Mouse (Mus musculus): ENCODE results near the gene Zfp526. TPM values are rescaled to one million over a fixed set of nuclear protein-coding genes. Genes with fewer than 3 reads are reported as not detected.

The Zfp526 gene
- 10 to 100 TPM in 1 of 2 experiments, 1 to 10 TPM in 1; 8.4 to 10.2 TPM for total RNA-seq (2021)
- long read RNA-seq, experiment 1, partial matches to known transcripts: 0 of 1 reads
- long read RNA-seq, experiment 1, other reads (novel, unspliced or antisense): 0 of 1 reads
- long read RNA-seq, experiment 2, partial matches to known transcripts: 0 of 1 reads
- long read RNA-seq, experiment 2, other reads (novel, unspliced or antisense): 1 of 1 reads

DNA sequence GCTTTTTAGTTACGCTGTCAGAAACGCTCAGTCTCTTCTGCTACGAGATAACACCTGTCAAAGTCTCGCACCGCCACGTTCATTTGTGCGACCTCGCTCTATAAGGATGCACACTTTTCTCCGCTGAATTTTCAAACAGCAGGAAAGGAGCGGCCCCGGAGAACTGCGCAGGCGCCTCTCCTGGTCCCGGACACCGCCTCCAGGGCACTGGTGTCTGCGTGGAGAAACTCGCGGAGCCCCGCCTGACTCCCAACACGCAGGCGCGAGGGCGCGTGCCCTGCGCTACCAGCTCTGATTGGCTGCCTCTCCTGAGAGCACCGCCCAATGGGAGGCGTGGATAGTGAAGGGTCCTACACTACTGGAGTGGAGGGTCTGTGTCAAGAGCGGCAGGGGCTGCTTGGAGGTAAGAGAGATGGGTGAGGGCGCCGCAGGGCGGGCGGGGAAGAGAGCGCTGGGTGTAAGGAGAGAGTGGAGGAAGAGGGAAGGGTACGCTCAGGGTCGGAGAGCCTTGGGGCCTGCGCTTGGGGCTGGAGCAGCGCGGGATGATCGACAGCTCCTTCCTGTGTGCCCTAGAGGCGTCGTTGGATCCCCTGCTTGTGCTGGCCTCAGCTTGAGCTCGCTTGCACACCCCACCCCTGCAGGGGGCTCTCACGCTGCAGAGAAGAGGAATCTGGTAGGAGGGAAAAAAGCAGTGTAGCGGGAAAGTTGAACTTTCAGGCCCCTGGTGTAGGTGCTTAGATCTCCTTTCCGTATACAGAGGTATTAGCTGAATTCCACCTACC, at the start of gene Zfp526:
TSS of gene Zfp526 (plus strand) at position 324 of the 782 bp plus-strand sequence.
- DNase-seq (ENCODE audit: low spot score in 2 of 2): peak; percentile 93 to 94

GRCm38 (mm10) chr7:25172669-25173068, 48.6 kb upstream of the Zfp526 start:
- DNase-seq (ENCODE audit: low spot score in 2 of 2): no peak

DNA sequence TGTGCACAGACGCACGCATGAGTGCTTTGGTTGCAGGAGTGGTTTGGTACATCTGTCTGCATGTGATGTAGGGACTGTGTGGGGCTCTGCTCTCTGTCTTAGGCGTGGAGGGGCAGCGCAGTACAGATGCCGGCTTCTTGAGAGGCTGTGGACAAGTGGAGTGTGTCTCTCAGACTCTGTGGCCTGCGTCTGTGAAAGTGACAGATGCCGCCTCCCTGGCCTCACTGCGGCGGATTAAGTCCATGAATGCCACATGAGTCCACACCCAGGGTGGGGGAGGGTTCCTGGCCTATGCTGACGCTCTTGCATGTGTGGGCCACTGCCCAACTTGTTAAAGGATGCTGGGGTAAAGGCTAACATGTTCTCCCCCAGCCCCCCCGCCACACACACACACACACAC, 46.9 kb upstream of the Zfp526 start:
- DNase-seq (ENCODE audit: low spot score in 2 of 2): no peak

DNA sequence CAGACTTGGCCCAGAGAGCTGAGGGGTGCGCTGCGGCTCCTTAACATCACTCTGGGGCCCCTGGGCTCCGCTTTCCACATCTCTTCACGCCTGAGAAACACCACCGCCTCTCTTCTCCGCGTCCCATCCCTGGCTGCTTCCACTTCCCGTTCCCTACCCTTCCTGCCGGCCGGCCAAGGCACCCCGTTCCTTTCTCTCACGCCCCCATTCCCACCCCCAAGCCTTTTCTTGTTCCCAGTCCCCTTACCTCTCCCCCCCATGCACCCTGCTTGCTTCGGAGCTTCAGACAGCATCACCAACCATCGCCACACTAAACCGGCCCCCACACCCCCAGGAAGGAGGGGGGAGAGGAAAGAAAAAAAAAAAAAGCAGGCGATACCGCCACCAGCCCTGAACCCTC, 42.9 kb upstream of the Zfp526 start:
- no peak for DNase-seq (ENCODE audit: low spot score in 2 of 2)

DNA sequence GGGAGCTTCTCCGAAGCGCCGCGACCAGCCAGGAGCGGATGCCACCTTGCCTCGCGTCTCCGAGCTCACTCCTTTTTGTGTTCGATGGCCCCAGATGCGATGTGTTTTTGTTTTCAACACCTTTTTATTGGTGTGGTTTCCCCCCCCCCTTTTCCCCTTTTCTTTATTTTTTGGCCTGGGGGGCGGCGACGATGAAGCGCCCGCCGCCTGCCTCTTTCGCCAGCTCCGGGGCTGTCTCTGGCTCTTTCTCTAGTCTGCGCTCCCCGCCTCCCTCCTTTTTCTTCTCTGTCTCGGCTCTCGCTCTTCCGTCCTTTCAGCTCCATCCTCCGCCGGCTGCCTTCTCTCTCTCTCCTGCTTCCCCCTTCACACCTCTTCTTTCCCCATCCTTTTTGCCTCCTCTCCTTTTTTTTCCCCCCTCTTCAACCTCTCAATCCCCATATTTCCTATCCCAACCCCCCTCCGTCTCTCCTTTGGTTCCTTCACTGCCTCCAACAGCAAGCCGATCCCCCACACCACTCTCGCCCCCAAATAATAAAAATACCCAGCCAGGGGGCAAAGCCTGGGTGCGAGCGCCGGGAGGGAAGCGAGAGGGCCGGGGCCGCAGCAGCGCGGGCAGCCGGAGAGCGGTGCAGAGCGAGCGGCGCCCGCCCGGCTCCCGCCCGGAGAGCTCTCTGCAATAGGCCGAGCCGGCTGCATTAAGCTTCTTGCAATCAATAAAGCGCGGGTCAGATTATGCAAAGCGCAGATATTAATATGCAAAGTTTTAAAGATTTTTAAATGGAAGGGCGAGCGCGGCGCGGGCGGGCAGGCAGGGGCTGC, 42.2 kb upstream of the Zfp526 start:
- DNase-seq (ENCODE audit: low spot score in 2 of 2): no peak

GRCm38 (mm10) chr7:25179606-25180161, 41.5 kb upstream of the Zfp526 start, which contains the start of gene Pou2f2:
Gene Pou2f2, minus strand, starts transcription at chr7:25179726.
- peak; percentile 56 to 62 for DNase-seq (ENCODE audit: low spot score in 2 of 2)

- no peak for DNase-seq (ENCODE audit: low spot score in 2 of 2)
These were observed 40.7 kb upstream of the Zfp526 start for GRCm38 (mm10) chr7:25180512-25180911.

GRCm38 (mm10) chr7:25181331-25181790, 39.9 kb upstream of the Zfp526 start:
- DNase-seq (ENCODE audit: low spot score in 2 of 2): peak; percentile 22 to 41

GRCm38 (mm10) chr7:25181814-25182213, 39.4 kb upstream of the Zfp526 start:
- DNase-seq (ENCODE audit: low spot score in 2 of 2): no peak

GRCm38 (mm10) chr7:25184091-25184490, 37.1 kb upstream of the Zfp526 start:
- DNase-seq (ENCODE audit: low spot score in 2 of 2): no peak

DNA sequence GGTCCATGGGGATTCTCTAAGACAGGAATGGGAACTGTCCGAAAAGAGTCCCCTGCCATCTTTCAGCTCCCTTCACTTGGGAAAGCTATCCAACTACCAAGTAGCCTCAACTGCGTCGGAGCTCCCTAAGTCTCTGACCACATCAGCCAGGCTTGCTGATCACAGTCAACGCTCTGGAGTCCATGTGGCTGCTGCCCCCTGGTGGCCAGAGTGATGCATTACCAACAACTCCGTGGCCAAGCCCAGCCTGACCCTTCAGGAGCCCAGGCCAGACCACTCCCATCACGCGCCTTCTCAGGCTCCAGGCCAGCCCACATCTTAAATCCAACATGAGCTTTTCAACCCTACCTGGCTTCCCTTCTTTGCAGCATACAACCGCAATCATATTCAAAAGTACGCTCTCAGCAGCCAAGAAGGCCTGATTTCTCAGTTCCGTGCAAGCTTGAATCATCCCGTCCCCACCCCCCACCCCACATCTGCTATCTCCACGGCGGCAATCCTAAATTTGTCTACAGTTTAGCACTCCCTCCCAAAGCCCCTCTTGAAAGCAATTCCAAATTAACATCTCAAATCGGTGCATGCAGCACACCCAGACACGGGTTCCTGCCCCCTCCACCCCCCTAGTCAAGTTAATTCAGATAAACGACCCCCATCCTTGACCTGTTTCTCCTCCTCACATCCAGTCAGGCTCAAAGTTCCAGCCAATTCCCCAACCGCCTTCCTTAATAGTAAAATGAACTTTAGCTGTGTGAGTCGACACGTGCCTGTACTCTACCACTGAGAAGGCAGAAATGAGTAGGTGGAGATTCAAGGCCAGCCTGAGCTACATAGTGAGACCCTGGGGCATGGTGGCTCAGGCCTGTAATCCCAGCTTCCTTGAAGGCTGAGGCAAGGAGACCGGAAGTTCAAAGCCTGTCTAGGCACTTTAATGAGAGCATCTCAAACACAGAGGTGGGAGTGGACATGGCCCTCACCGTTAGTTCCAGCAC, 33.3 kb upstream of the Zfp526 start:
- DNase-seq (ENCODE audit: low spot score in 2 of 2): peak; percentile 86 to 89

DNA sequence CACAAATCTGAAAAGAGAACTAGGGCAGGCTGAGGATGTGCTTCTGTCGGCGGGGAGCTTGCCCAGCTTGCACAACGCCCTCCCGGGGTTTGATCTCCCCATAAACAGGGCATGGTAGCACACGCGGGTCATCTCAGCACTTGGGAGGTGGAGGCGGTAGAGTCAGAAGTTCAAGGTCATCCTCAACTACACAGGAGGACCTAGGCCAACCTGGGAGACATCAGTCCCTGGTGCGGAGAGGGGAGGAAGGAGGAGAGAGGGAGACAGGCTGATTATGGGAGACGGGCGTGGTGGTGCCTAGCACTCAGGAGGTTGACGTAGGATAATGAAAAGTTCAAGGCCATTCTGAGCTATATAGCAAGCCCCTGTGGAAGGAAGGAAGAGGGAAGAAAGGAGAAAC, 30.4 kb upstream of the Zfp526 start:
- no peak for DNase-seq (ENCODE audit: low spot score in 2 of 2)

GRCm38 (mm10) chr7:25192110-25192509, 29.1 kb upstream of the Zfp526 start:
- DNase-seq (ENCODE audit: low spot score in 2 of 2): no peak

DNA sequence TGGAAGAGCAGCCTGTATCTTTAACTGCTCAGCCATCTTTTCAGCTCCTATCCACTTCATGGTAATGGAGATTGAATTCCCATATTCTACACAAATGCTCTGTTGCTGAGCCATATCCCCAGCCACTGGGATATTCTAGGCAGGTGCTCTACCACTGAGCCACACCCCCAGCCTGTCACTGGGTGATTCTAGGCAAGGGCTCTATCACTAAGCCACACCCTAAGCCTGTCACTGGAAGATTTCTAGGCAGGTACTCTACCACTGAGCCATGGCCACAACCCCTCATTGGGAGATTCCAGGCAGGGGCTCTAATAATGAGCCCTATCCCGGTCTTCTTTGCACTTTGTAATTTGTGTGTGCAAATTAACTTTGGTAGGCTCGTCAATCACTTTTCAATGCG, 26.1 kb upstream of the Zfp526 start:
- no peak for DNase-seq (ENCODE audit: low spot score in 2 of 2)

GRCm38 (mm10) chr7:25196107-25196506, 25.1 kb upstream of the Zfp526 start:
- DNase-seq (ENCODE audit: low spot score in 2 of 2): no peak

DNA sequence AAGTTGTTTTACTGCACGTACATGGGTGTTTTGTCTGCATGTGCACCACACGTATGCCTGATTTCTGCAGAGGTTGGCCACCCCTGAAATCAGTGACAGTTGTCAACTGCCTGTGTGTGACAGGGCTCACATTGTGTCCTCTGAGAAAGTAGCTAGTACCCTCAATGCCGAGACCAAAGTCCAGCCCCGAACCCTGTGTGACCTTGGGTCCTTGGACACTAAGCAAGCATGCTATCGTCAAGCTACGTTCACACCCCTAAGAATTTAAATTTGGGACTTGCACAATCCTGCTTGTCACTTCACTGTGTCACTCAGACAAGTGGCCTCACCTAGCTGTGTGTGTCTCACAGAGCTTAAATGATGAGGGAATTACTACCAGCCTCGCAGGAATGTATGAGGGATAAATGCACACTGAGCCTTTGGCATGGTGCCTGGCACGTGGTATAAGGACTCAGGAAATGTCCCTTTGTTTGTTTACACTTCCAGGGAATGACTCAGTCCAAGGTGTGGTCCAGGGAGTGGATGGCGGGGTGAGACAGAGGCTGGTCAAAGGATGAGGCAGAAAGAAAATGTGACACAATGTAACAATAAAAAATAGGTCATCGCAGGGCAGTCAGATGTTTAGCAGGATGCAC, 23.7 kb upstream of the Zfp526 start:
- DNase-seq (ENCODE audit: low spot score in 2 of 2): no peak

DNA sequence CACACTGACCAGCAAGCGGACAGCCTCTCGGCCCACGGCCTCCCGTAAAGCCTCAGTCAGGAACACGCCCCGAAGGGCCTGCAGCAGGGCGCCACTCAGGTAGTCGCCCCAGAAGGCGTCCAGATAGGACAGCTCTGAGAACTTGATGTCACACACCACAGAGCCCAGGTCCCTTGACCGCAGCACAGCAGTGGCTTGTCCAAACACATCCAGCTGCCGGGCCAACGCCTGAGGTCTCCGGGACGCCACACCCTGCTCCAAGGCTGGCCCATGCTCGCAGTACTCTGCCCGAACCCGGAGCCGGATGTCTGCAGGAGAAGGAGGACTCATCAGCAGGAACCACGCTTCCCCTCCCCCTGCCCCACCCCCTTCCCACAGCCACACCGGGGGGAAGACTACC, 17.6 kb upstream of the Zfp526 start:
- DNase-seq (ENCODE audit: low spot score in 2 of 2): no peak

- DNase-seq (ENCODE audit: low spot score in 2 of 2): no peak
These were observed 15.7 kb upstream of the Zfp526 start for GRCm38 (mm10) chr7:25205355-25206093.
